Mouse (Mus musculus): ENCODE results near the gene Paqr4. TPM values are rescaled to one million over a fixed set of nuclear protein-coding genes. Genes with fewer than 3 reads are reported as not detected.
"Not testable (repeated sequence)": the region's sequence is repeated elsewhere in the genome, so short reads cannot be mapped to it uniquely, and the experiment has no call there.

The Paqr4 gene
- total RNA-seq (2021), result 10 to 100 TPM; 50.8 to 55.4 TPM

DNA sequence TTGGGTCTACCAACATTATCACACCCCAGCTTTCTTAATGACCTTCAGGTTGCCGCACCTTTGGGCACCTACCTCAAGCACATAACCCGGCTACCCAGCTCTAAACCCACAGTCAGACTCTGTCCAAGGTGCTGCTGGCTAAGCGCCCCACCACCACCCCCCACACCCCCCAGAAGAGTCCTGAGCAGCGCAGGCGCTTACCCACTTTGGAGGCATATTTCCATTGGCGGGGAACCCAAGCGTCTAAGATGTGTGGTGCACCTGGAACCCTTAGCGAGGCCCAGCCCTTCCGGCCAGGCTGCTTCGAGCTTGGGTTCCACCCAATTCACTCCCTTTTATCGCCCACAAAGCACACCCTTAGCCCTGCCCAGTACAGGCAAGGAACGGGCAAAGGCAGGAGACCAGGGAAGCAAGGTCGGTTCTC, at the start of gene Paqr4:
Paqr4 (minus strand) TSS at position 270 of the 424 bp plus-strand sequence.
- no peak for DNase-seq

DNA sequence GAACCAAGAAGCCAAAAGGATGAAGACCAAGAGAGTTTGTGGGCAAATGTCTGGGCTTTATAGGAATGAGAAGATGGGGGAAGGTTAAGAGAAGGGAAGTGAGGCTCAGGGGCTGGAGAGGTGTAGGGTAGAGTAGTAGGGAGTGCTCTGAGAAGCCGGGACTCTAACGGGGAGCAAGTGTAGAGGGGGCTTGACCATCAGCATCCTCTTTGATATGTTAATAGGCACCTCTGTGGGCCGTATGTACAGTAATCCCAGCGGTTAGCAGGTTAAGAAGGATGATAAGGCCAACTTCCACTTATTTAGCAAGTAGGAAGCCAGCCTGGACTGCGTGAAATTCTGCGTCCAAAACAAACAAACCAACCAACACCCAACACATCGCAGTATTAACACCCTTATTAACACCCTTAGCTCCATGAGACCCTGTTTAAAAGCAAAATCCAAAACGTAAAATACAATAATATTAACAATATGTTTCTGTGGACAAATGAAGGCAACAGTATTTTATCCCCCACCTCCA, 49.1 kb upstream of the Paqr4 start:
- no peak for DNase-seq

DNA sequence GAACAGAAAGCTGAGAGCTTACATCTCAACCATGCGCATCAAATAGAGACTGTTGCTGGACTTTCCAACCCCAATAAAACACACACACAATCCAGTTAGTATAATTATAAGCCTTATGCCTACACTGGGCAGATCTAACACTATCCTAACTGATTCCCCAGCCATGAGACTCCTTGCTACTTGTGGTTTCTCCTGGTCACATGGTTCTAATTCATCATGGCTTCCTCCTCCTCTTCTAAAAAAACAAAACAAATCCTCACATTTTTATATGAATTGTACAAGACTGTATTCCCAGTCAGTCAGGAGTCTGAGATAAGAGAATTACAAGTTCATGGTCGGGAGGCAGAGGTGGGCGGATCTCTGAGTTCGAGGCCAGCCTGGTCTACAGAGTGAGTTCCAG, 48.3 kb upstream of the Paqr4 start:
- DNase-seq, result no peak

DNA sequence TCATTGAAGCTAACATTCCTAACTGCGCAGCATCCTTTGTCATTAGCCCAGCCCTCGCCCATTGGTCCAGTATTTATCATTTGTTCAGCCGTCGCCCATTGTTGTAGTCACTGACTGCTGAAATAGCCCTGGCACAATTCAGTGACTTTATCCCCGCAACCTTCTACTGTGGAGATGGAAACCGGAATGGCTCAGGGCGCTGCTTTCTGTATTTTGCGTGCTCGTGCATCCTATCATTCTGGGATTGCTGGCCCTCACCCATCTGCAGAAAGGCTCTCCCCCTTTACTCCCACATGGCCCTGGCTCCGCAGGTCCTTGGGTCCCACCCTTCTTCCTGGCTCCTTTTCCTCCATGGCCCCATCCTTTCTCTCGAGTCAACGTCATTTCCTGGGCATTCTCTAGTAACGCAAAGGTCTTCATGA, 45.9 kb upstream of the Paqr4 start:
- peak in 1 of 2 experiments; percentile 26 for DNase-seq

DNA sequence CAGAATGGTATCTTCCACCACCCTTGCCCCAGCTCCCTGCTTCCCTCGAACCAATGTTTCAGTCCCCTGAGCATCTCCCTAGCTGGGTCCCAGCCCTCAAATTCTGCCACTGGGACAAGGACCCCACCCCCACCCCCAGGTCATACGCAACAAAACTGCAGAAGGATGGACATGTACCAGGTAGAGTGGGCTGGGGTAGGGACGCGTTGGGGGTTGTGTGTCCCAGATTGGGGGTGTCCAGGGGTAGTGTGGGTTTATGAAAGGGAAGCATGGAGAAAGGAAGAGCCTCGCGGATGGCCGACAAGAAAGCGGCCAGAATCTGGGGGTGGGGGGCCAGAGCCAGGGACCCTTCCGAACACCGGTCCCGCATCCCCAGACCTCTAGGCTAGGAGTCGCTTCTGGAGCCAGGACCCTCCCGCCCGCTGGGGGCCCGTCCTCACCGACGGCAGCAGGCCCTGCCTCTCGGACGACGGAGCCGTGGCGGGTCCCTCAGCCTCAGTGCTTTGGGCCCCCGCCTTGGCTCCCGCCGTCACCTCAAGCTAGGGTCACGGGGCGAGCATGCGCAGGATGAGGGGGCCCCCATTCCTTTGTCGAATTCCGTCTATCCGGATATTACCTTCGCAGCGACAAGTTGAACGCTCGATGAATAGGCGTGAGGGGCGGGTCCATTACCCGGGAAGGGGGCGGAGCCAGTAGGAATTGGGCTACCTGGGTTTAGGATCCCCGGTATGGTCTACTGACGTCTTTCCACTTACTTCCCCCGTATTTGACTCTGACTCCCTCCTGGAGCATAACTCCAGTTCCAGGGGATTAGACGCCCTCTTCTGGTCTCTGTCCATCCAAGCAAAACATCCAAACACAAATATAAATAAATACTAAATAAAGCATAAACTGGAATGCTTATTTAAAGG, 45.1 kb upstream of the Paqr4 start, which contains the start of gene Flywch2:
Flywch2 (minus strand) TSS at position 521 of the 911 bp plus-strand sequence.
- peak; percentile 87 to 89 for DNase-seq

DNA sequence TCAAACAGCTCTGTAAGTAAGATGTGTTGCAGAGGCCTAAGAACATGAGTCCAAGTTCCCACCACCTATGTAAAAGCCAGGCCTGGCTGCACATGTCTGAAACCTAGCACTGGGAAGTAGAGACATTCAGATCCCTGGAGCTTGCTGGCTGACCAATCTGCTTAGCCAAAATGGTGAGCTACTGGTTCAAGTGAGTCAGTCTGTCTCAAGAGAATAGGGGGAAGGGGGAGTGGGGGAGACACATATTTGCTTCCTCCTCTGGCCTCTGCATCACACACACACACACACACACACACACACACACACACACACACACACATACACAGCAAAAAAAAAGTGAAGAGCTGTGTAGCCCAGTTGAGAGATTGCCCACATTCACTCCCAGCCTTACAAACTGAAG, 42.7 kb upstream of the Paqr4 start:
- no peak for DNase-seq

DNA sequence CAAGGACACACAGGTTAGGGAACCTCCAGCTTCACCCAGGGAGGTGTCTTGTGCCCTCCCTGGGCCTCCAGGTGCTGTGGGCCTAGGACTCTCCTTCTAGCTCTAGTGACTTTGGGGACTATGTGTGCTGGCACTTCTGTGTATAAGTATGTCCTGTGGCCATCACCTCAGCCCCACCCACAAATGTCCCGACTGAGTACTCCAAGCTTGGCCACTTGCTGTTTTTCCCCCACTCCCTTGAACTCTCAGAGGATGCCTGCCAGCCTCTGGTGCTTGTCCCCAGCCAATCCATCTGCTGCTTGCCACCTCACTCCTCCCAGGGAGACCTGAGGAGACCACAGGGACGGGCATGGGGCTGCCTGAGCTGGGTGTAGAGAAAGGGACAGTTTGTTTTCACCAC, 37.8 kb upstream of the Paqr4 start:
- no peak for DNase-seq

DNA sequence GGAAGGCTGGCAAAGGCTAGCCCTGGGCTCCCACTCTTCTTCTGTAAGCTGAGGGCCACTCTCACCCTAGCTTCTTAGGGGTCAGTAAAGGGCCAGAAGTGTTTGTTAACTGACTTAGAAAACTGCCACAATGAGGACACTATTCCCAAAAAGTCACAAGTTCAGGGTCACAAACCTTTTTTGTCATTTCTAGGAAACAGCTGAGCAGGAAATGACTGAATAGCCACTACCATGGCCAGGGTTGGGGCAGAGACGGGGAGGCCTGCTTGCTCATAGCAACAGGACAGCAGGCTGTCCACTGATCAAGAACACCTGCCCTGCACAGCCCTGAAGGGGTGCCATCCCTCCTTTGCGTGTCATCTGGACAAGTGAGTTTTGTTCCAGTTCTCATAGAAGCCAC, 36.5 kb upstream of the Paqr4 start:
- no peak for DNase-seq

DNA sequence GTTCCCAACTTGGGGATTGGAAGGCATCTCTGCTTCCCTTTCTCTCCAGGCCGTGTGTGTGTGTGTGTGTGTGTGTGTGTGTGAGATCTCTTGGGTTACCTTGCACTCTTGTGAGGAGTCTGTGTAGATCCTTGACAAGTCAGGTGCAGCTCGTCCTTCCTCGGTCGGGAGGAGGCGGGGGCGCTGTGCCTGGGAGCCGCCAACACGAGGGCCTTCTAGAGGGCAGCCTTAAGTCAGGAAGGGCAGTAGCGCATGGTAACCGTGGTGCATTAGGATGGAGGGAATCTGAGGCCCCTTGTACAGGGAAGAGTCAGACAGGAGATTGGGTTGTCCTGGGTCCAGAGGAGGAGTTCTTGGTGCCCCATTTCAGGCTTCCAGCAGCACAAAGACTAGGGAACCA, 35.5 kb upstream of the Paqr4 start:
- DNase-seq, result no peak

DNA sequence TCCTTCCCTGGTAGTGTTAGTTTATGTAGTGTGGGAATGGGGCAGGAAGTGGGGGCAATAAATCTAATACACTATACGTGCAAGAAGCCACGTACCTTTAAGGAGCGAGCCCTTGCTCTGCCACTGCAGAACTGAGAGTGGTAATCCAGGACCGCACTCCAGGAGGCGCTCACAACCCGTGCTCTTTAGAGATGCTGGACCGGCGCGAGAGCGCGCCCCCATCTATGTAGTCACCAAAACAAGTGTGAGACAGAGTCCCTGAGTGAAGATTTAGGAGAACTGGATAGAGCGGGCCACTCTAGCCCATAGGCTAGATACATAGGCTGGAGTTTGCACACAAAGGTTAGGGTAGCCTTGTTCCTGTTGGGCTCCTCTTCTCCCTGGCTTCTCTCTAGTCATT, 33.4 kb upstream of the Paqr4 start:
- peak; percentile 71 to 73 for DNase-seq

DNA sequence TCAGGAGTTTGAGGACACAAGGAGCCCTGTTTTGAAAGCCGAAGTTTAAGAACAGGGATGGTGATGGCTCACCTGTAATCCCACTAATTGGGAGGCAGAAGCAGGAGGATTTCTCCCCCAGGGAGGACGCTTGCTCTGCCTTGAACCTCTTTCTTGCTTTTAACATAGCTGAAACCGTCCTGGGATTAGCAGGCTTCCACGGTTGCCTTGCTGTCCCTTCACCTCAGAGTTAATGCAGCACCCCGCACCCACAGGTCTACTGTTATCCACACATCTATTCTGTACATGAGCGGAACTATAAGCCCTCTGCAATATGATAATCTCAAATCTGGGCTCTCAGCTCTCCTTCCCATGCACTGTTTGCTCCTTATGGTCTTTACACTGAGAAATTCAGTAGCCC, 33.0 kb upstream of the Paqr4 start:
- no peak for DNase-seq

DNA sequence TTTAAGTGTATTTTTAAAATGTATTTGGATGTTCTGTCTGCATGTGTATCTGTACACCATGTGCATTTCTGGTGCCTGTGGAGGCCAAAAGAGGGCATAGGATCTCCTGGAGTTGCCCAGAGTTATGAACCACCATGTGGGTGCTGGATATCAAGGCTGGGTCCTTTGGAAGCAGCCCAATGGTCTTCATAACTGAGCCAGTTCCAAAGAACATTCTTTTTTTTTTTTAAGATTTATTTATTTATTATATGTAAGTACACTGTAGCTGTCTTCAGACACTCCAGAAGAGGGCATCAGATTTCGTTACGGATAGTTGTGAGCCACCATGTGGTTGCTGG, 31.5 kb upstream of the Paqr4 start:
- not testable (repeated sequence) for DNase-seq

DNA sequence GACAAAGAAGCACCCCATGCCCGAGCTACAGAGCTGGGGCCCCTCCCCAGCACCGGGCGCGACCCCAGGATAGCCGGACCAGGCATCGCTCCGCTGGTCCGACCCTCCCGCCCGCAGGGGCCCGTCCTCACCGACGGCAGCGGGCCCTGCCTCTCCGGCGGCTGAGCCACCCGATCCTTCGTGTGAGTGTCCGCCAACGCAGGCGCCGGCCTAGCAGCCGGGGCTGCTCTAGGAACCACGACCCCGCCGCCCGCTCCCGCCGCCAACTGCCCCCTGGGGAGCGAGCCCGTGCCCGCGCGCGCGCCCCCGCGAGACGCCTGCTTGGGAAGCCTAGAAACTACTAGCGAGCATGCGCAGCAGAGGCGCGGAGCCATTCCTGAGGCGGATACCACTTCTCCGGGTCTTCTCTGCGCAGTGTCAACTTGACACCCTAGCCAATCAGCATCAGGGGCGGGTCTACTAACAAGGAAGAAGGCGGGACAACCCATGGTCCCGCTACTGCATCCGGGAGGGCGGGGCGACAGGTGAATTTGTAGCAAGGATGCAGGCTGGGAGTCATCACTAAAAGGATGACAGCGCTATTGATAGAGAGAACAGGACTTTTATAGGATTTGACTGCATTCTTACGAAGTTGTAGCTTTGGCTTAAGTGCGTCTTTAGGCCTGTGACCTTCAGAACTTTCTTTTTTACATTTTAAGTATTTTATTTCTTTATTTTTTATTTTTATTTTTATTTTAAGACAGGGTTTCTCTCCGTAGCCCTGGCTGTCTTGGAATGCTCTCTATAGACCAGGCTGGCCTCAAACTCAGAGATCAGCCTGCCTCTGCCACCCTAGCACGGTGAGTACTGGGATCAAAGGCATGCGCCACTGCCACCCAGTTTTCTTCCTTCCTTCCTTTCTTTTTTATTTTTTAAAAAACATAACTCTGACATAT, 30.9 kb upstream of the Paqr4 start, which contains the start of gene Flywch1:
Flywch1 (minus strand) TSS at position 319 of the 935 bp plus-strand sequence.
- DNase-seq, result peak; percentile 98

DNA sequence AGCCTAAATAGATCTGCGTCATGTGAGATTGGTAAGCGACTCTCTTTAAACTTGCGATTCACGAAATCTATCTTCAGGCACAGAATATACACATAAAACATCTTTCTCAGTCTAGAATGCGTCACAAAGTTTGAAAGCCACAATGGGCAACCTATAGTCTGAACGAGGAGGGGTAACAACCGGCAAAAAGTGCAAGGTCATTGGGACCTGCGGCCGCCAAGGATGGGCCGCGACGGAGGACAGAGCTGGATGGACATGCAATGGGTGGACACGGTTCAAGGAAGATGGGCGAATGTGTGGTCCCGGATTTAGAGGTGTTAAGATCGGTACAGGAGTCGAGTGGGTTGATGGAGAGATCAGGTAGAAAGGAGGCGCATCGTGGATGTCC, 30.2 kb upstream of the Paqr4 start:
- DNase-seq, result peak in 1 of 2 experiments; percentile 31

DNA sequence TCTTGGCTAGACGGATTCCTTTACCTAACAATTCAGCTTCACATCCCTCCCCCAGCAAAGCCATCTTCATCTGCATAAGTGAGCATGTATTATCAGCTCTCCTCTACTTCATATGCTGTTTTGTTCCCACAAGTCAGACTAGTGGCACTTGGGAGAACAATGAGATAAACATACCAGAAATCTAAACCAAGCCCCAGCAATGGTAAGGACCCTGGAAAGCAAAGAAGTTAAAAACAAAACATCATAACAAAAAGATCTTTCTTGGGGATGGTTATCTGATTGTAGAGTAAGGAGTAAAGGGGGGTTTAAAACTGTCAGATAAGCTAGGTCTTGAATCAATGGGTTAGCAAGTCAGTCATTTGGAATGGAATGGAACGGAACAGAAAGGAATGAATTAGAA, 29.8 kb upstream of the Paqr4 start:
- DNase-seq, result no peak

DNA sequence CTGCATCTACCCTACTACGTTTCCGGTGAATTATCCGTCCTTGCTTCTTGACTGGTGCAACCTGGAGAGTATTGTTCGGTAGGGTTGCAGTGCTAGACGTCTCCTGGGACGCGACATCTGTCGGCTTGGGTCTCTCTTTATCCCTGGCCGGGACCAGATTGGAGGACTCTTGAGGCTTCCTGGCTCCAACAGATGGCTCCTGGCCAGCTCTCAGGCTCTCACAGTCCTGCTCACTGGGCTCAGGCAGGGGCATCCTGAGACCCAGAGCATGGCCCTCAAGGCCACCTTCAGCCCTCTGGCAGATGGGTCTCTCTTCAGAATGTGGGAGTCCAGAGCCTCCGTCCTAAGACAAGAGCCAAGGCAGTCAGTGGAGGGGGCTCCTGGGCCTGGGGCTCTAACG, 22.3 kb upstream of the Paqr4 start:
- DNase-seq, result no peak

DNA sequence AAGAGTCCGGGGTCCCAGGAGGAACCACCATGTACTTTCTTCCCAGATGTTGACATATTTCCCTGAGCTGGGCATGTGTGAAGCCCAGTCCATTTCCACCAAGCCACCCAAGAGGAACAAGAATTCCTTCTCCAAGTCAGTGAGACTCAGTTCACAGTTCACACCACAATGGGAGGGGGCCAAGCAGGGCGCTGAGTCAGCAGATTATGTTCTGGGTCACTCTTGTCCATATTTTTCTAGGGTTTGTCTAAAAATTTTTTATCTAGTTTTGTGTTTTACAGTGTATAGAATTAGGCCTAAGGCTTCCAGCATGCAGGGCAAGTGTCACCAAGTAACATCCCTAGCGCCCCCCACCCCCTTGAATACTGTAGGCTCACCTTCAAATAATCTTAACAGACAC, 20.5 kb upstream of the Paqr4 start:
- DNase-seq, result no peak

DNA sequence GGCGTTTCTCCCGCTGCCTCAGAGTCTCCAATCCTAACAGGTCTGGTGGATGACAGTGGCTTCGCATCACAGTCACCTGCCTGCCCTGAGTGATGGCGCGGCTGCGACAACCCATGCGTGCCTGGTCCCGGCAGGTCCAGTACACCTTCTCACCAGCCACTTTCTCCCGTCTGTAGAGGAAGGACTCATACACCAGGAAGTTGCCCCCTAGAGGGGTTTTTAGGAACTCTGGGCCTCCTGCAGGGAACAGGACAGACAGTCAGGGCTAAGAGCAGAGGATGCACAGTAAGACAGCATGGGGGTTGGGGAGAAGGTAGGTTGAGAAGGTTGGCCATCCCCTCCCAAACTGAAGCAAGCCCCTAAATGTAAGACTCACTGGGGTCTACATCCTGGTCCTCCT, 19.6 kb upstream of the Paqr4 start:
- no peak for DNase-seq

DNA sequence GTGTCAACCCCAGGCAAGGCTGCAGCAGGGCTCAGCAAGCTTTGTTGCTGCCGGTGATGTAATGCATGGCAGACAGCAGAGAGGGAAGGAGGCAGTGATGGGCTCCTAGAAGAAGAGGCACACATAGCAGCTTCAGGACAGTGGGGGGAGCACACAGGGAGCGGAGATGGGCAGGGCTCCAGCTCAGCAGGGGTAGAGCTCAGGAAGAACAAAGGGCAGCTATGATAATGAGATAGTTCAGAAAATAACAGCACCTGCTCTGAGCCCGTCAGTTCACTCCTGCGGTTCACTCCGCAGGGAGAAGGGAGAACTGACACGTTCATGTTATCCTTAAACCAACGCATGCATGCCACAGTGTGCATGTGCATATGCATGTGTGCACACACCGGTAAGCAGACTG, 18.1 kb upstream of the Paqr4 start:
- no peak for DNase-seq

DNA sequence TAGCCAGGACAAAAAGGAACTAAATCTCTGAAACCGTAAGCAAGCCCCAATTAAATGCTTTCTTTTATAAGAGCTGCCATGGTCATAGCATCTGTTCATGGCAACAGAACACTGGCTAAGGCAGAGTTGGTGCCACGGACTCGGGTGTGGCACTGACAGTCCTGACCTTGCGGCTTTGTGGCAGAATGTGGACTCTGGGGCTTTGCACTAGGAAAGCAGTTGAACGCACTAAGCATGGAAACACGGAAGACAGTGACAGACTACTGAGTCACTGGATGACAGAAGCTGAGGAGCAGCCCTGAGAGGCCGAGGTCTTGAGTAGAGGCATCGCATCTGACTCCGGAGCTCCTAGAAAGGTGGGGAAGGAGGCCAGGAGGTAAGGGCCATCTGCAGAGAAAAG, 16.9 kb upstream of the Paqr4 start:
- DNase-seq, result no peak

DNA sequence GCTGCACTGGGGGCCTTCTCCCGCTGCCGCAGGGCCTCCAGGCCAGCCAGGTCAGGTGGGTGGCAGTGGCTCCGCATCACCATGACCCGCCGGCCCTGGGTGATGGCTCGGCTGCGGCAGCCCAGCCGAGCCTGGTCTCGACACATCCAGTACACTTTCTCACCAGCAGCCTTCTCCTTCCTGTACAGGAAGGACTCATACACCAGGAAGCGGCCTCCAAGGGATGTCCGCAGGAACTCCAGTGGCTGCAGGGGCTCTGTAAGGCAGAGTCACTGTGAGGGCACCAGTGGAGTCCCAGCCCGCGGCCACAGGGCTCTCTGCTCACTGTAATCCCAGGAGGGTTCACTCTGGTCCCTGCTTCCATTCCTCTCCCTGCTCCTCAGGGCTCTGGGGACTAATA, 15.0 kb upstream of the Paqr4 start:
- no peak for DNase-seq

DNA sequence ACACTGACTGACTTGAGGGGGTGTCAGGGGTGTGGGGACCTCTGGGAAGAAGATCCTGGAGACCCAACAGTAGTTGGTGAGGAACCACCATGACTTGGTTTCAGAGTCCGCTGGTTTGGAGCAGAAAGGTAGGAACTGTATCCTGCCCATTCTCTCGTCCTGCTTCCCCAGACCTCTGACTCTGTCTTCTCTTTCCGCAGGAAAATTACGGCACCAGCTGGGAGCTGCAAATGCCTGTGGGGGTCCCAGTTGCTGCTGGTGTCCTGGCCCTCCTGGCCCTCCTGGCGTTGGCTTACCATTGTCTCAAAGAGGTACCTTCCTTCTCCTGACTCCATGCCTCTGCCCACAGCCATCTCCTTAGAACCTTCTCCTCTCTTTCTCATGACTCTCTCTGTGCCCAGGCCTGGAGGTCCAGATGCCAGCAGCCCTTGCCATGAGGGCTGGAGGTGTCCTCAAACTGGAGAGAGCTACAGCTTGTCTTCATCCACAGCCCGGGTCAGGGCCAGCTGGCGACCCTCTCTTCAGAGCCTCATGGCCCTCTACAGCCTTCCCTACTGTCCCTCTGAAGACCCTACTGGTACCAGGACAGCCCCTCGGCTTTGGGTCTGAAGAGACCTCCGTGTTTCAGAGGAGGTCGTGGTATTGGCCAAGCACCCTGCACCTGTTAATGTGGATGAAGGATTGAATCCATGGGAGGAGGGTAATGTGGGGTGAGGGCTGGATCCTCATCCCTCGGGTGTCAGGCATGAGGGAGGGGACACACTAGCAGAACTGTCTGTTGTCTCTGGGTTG, 8.9 kb upstream of the Paqr4 start:
- no peak for DNase-seq
